Mouse (Mus musculus): ENCODE measurements around the gene Ctsc. TPM values are rescaled to one million over a fixed set of nuclear protein-coding genes. Genes with fewer than 3 reads are reported as not detected.
"Not testable (repeated sequence)": the region's sequence is repeated elsewhere in the genome, so short reads cannot be mapped to it uniquely, and the experiment has no call there.

Ctsc gene
- polyA plus RNA-seq (2016; fragmentation: Nextera tagmentation; extraction: Ambion mirVana), result 27.1 and 28.3 TPM in 2 replicates

DNA sequence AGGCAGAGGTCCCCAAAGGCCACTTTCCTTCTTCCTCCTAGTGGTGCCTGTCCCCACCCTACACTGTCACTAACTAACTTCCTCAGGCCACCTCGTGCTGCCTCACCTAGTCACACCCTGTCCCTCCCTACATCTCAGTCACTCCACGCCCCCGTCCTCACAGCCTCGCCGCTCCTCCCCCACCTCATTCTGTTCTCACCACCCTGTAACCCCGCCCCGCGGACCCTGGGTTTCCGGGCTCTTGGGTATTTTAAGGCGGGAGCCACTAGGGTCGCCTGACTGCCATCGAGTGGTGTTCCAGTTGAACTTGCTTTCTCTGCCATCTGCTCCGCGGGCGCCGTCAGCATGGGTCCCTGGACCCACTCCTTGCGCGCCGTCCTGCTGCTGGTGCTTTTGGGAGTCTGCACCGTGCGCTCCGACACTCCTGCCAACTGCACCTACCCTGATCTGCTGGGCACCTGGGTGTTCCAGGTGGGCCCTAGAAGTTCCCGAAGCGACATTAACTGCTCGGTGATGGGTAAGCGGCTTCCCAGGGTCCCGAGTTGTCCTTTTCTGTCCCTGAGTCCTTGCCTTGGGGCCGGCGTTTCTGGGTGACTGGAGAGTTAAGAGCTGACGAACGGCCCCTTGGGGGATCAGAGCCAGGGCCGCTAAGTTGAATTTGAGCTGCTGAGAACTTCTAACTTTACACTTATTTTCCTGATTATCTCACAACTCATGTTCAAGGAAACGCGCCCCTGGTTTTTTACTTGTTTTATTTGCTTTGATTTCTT, at the start of gene Ctsc:
Ctsc (plus strand) TSS at position 228 of the 770 bp plus-strand sequence.
- WGBS, result 2% methylated on average over 34 of the region's 34 CpGs
- H3K27me3 ChIP-seq (ENCODE audit: insufficient read depth, poor library complexity, severe bottlenecking), result no peaks in the 10 kb centered on the region
- peak within 1 kb of the TSS; percentile 71 for H3K4me3 ChIP-seq
- H3K4me1 ChIP-seq, result 0 out of 2 replicates have a peak, but pooled peaks cover 6% of the 10 kb centered on the region
- H3K36me3 ChIP-seq, result no peaks in the 10 kb centered on the region
- H3K9me3 ChIP-seq, result no peaks in the 10 kb centered on the region
- DNase-seq (ENCODE audit: low spot score), result peak; percentile 94
- peak within 1 kb of the TSS; percentile 90 for H3K27ac ChIP-seq

DNA sequence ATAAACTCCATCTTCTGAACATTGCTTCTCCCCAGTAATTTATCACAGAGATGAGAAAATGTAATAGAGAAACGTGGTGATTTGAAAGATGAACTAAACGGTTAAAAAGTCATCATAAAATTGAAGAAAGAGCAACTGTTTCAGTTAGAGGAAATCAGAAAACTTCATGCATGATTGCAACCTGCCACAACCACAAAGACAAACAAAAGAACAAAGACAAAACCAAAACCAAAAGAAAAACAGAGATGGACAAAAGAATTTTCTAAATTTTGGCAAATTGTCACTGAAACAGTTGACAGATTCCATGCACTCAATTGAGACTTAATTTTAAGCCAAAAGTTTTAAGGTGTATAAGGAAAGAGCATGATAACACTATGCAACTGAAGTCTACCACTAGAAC, 48.8 kb upstream of the Ctsc start:
- WGBS, result 60% methylated on average over 2 of the region's 2 CpGs
- no peaks in the 10 kb centered on the region for H3K4me1 ChIP-seq
- no peak overlapping the region for H3K27ac ChIP-seq
- H3K9me3 ChIP-seq, result no peaks in the 10 kb centered on the region
- H3K4me3 ChIP-seq, result no peak overlapping the region
- H3K27me3 ChIP-seq (ENCODE audit: insufficient read depth, poor library complexity, severe bottlenecking), result no peaks in the 10 kb centered on the region
- H3K36me3 ChIP-seq, result no peaks in the 10 kb centered on the region
- DNase-seq (ENCODE audit: low spot score), result no peak

GRCm38 (mm10) chr7:88230121-88230520, 47.8 kb upstream of the Ctsc start:
- no peak overlapping the region for H3K4me3 ChIP-seq
- H3K36me3 ChIP-seq, result no peaks in the 10 kb centered on the region
- no peaks in the 10 kb centered on the region for H3K9me3 ChIP-seq
- DNase-seq (ENCODE audit: low spot score), result no peak
- no peaks in the 10 kb centered on the region for H3K27me3 ChIP-seq (ENCODE audit: insufficient read depth, poor library complexity, severe bottlenecking)
- H3K27ac ChIP-seq, result no peak overlapping the region
- H3K4me1 ChIP-seq, result no peaks in the 10 kb centered on the region
- WGBS, result 87% methylated on average over 4 of the region's 4 CpGs

- Histone ChIP-seq H3K36me3 (no peaks in the 10 kb centered on the region), H3K4me1 (no peaks in the 10 kb centered on the region), H3K27me3 (ENCODE audit: insufficient read depth, poor library complexity, severe bottlenecking) (no peaks in the 10 kb centered on the region), H3K9me3 (no peaks in the 10 kb centered on the region), H3K27ac (no peak overlapping the region), H3K4me3 (no peak overlapping the region)
- WGBS, result 92% methylated on average over 7 of the region's 7 CpGs
- no peak for DNase-seq (ENCODE audit: low spot score)
These were observed 46.9 kb upstream of the Ctsc start for GRCm38 (mm10) chr7:88230756-88231522.

- H3K27me3 ChIP-seq (ENCODE audit: insufficient read depth, poor library complexity, severe bottlenecking), result no peaks in the 10 kb centered on the region
- no peaks in the 10 kb centered on the region for H3K4me1 ChIP-seq
- H3K36me3 ChIP-seq, result no peaks in the 10 kb centered on the region
- DNase-seq (ENCODE audit: low spot score), result no peak
- no peak overlapping the region for H3K27ac ChIP-seq
- H3K4me3 ChIP-seq, result no peak overlapping the region
- no peaks in the 10 kb centered on the region for H3K9me3 ChIP-seq
- 80% methylated on average over 3 of the region's 3 CpGs for WGBS
These were observed 34.8 kb upstream of the Ctsc start for GRCm38 (mm10) chr7:88243059-88243458.

- no peaks in the 10 kb centered on the region for H3K27me3 ChIP-seq (ENCODE audit: insufficient read depth, poor library complexity, severe bottlenecking)
- DNase-seq (ENCODE audit: low spot score), result no peak
- H3K4me1 ChIP-seq, result no peaks in the 10 kb centered on the region
- no peaks in the 10 kb centered on the region for H3K9me3 ChIP-seq
- no peak overlapping the region for H3K27ac ChIP-seq
- no peaks in the 10 kb centered on the region for H3K36me3 ChIP-seq
- H3K4me3 ChIP-seq, result no peak overlapping the region
These were observed 33.4 kb upstream of the Ctsc start for GRCm38 (mm10) chr7:88244462-88244861.

GRCm38 (mm10) chr7:88250380-88250779, 27.5 kb upstream of the Ctsc start:
- H3K9me3 ChIP-seq; H3K4me3 ChIP-seq; H3K27ac ChIP-seq; H3K36me3 ChIP-seq; H3K4me1 ChIP-seq; DNase-seq (ENCODE audit: low spot score); H3K27me3 ChIP-seq (ENCODE audit: insufficient read depth, poor library complexity, severe bottlenecking): not testable (repeated sequence)
- 84% methylated on average over 2 of the region's 2 CpGs for whole genome bisulfite sequencing

DNA sequence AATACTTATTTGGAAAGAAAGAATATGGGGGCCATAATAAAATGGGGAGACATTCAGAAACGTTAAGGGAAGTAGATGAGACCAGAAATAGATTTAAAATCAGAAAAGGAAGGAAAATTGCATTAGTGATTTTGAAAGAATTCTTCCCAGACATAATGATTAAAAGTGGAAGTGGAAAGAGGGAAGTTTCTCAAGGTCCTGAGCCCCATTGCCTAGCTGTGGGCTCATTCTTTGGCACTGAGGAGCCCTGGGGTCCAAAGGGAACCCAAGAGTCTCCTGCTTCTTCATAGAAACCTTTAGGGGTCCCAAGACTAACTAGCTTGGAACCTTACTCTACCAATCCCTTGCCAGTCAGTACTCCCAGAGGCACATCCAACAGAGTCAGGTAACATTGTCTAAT, 26.4 kb upstream of the Ctsc start:
- Histone ChIP-seq H3K9me3 (no peaks in the 10 kb centered on the region), H3K27ac (no peak overlapping the region), H3K4me1 (no peaks in the 10 kb centered on the region), H3K4me3 (no peak overlapping the region), H3K27me3 (ENCODE audit: insufficient read depth, poor library complexity, severe bottlenecking) (no peaks in the 10 kb centered on the region), H3K36me3 (no peaks in the 10 kb centered on the region)
- 52% methylated on average over 1 of the region's 1 CpGs for WGBS
- no peak for DNase-seq (ENCODE audit: low spot score)

DNA sequence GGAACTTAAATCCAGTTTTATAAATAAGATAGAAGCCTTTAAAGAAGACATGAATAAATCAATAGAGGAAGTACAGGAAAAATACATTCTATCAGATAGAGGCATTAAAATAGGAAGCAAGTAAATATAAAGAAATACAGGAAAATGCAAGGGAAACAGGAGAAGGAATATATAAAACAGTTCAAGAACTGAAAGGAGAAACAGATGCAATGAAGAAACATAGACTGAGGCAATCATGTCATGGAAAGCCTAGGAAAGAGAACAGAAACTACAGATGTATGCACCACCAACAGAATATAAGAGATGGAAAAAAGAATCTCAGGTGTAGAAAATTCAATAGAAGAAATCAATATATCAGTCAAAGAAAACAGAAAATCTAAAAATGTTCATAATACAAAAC, 25.8 kb upstream of the Ctsc start:
- Histone ChIP-seq H3K36me3 (no peaks in the 10 kb centered on the region), H3K4me1 (no peaks in the 10 kb centered on the region), H3K27ac (no peak overlapping the region), H3K9me3 (no peaks in the 10 kb centered on the region), H3K27me3 (ENCODE audit: insufficient read depth, poor library complexity, severe bottlenecking) (no peaks in the 10 kb centered on the region), H3K4me3 (no peak overlapping the region)
- no peak for DNase-seq (ENCODE audit: low spot score)

DNA sequence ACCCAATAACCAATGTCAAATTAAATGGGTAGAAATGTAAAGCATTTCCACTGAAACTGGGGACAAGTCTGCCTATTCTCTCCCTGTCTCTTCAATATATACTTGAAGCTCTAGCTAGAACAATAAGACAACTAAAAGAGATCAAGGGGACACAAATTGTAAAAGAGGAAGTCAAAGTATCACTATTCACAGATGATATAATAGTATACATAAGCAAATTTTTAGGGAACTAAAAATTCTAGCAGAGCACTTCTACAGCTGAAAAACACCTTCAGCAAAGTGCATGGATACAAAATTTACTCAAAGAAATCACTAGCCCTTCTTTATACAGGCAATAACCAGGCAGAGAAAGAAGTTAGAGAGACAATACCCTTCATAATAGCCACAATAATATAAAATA, 23.0 kb upstream of the Ctsc start:
- Histone ChIP-seq H3K4me3 (no peak overlapping the region), H3K36me3 (no peaks in the 10 kb centered on the region), H3K27me3 (ENCODE audit: insufficient read depth, poor library complexity, severe bottlenecking) (no peaks in the 10 kb centered on the region), H3K9me3 (no peaks in the 10 kb centered on the region), H3K27ac (no peak overlapping the region), H3K4me1 (no peaks in the 10 kb centered on the region)
- DNase-seq (ENCODE audit: low spot score), result no peak

DNA sequence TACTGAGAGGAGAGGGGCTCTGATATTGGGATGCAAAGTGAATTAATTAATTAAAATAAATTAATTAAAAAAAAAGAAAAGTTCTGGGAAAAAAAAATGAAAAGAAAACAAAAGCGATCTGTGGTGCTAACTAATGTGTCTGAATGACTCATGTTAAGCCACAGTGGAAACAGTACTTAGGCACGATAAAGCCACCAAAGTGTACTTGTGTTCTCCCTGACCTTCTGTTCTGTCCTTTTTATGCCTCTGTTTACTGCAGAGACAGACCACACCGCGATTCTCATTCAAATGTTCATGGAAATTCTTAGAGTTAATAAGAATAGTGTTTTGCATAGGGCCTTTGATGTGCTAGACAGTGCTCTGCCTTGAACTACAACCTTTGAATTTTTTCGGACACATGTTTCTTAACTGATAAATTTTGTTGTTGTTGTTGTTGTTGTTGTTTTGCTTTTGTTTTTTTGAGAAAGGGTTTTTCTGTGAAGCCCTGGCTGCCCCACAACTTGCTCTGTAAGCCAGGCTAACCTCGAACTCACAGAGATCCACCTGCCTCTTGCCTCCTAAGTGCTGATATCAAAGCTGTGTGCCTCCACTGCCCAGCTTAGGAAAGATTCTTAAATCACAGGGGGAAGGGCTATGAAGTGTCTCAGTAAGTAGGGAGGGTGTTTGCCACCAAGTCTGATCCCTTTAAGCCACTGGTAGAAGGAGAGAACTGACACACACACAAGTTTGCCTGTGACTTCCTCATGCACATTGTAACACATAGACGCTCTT, 18.5 kb upstream of the Ctsc start:
- no peaks in the 10 kb centered on the region for H3K4me1 ChIP-seq
- H3K27ac ChIP-seq, result no peak overlapping the region
- H3K27me3 ChIP-seq (ENCODE audit: insufficient read depth, poor library complexity, severe bottlenecking), result no peaks in the 10 kb centered on the region
- no peaks in the 10 kb centered on the region for H3K36me3 ChIP-seq
- 73% methylated on average over 7 of the region's 7 CpGs for WGBS
- DNase-seq (ENCODE audit: low spot score), result no peak
- H3K4me3 ChIP-seq, result no peak overlapping the region
- H3K9me3 ChIP-seq, result no peaks in the 10 kb centered on the region

GRCm38 (mm10) chr7:88261799-88262198, 16.1 kb upstream of the Ctsc start:
- no peak for DNase-seq (ENCODE audit: low spot score)
- Histone ChIP-seq H3K4me3 (no peak overlapping the region), H3K36me3 (no peaks in the 10 kb centered on the region), H3K27me3 (ENCODE audit: insufficient read depth, poor library complexity, severe bottlenecking) (no peaks in the 10 kb centered on the region), H3K9me3 (no peaks in the 10 kb centered on the region), H3K4me1 (no peaks in the 10 kb centered on the region), H3K27ac (no peak overlapping the region)
- 68% methylated on average over 4 of the region's 4 CpGs for WGBS

- no peak overlapping the region for H3K4me3 ChIP-seq
- no peaks in the 10 kb centered on the region for H3K9me3 ChIP-seq
- WGBS, result 66% methylated on average over 5 of the region's 5 CpGs
- no peaks in the 10 kb centered on the region for H3K36me3 ChIP-seq
- no peak for DNase-seq (ENCODE audit: low spot score)
- H3K27ac ChIP-seq, result no peak overlapping the region
- H3K4me1 ChIP-seq, result no peaks in the 10 kb centered on the region
- no peaks in the 10 kb centered on the region for H3K27me3 ChIP-seq (ENCODE audit: insufficient read depth, poor library complexity, severe bottlenecking)
These were observed 13.0 kb upstream of the Ctsc start for GRCm38 (mm10) chr7:88264861-88265260.

All from heart, embryonic 10.5 days (tissue).